Mouse (Mus musculus): ENCODE measurements around the gene Ap4s1. TPM values are rescaled to one million over a fixed set of nuclear protein-coding genes. Genes with fewer than 3 reads are reported as not detected.

The Ap4s1 gene
- total RNA-seq, 1 experiment: 11.0 TPM

GRCm38 (mm10) chr12:51734605-51735211 lies 43.9 kb downstream of the Ap4s1 start:
- TF ChIP-seq ZC3H11A (IDR thresholded peaks at IDR 0.05; ENCODE audit: borderline replicate concordance, low read depth, low read length) (no peak), HCFC1 (IDR thresholded peaks at IDR 0.05; ENCODE audit: borderline replicate concordance, insufficient read depth, low read length) (no peak), ZNF384 (IDR thresholded peaks at IDR 0.05; ENCODE audit: low read depth, low read length) (no peak), CHD2 (IDR thresholded peaks at IDR 0.05; ENCODE audit: low read depth, low read length) (no peak), MAFK (IDR thresholded peaks at IDR 0.05; ENCODE audit: insufficient read depth, low read depth, low read length) (no peak)
- DNase-seq (ENCODE audit: low read depth, low spot score): no peak
- Histone ChIP-seq H3K27ac (ENCODE audit: insufficient read depth, low read depth, low read length, poor library complexity, severe bottlenecking) (no peak overlapping the region), H3K9me3 (ENCODE audit: control insufficient read depth, insufficient read depth, low read depth, low read length) (no peaks in the 10 kb centered on the region), H3K9ac (ENCODE audit: insufficient read depth, low read depth, low read length, poor library complexity, severe bottlenecking) (no peak overlapping the region), H3K4me3 (ENCODE audit: insufficient read depth in 1 of 2, low read depth in 1 of 2, low read length in 2 of 2, poor library complexity in 1 of 2, severe bottlenecking in 1 of 2) (no peak overlapping the region), H3K4me1 (ENCODE audit: control insufficient read depth in 2 of 2, insufficient read depth in 2 of 2, low read length in 2 of 2, poor library complexity in 1 of 2) (peaks cover 8 to 10% of the 10 kb centered on the region in 2 experiments; a peak in 3 of 4 replicates), H3K36me3 (ENCODE audit: control insufficient read depth, insufficient read depth, low read length, poor library complexity, severe bottlenecking) (no peaks in the 10 kb centered on the region)
- in situ Hi-C loops (cut with MboI; ENCODE audit: low sequenced_read_pairs in 2 of 2, unreplicated experiment in 2 of 2): no loop called here

DNA sequence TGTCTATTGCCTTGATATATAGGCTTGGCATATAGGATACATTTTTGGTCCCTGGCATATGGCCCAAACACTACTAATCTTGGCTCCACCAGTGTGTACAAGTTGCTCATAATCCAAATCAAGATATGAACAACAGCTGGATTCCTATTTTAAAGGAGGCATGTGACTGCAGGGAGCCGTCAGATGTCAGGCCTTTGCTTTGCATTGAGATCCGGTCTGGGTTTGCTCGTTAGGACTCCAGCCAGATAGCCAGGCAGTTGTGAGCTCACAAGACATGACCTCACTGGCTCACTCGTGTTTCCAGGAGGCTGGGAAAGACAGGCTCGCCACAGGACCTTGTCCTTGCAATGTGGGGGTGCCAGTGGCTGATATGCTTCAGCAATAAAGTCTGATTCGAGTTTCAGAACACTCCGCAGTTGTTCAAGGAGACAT lies 45.0 kb downstream of the Ap4s1 start:
- Histone ChIP-seq H3K4me3 (ENCODE audit: insufficient read depth in 1 of 2, low read depth in 1 of 2, low read length in 2 of 2, poor library complexity in 1 of 2, severe bottlenecking in 1 of 2) (no peak overlapping the region), H3K36me3 (ENCODE audit: control insufficient read depth, insufficient read depth, low read length, poor library complexity, severe bottlenecking) (no peaks in the 10 kb centered on the region), H3K27ac (ENCODE audit: insufficient read depth, low read depth, low read length, poor library complexity, severe bottlenecking) (no peak overlapping the region), H3K4me1 (ENCODE audit: control insufficient read depth in 2 of 2, insufficient read depth in 2 of 2, low read length in 2 of 2, poor library complexity in 1 of 2) (peaks cover 8 to 10% of the 10 kb centered on the region in 2 experiments; a peak in 3 of 4 replicates), H3K9ac (ENCODE audit: insufficient read depth, low read depth, low read length, poor library complexity, severe bottlenecking) (no peak overlapping the region), H3K9me3 (ENCODE audit: control insufficient read depth, insufficient read depth, low read depth, low read length) (no peaks in the 10 kb centered on the region)
- in situ Hi-C loops (cut with MboI; ENCODE audit: low sequenced_read_pairs in 2 of 2, unreplicated experiment in 2 of 2): no loop called here
- TF ChIP-seq ZC3H11A (IDR thresholded peaks at IDR 0.05; ENCODE audit: borderline replicate concordance, low read depth, low read length) (no peak), MAFK (IDR thresholded peaks at IDR 0.05; ENCODE audit: insufficient read depth, low read depth, low read length) (no peak), CHD2 (IDR thresholded peaks at IDR 0.05; ENCODE audit: low read depth, low read length) (no peak), HCFC1 (IDR thresholded peaks at IDR 0.05; ENCODE audit: borderline replicate concordance, insufficient read depth, low read length) (no peak), ZNF384 (IDR thresholded peaks at IDR 0.05; ENCODE audit: low read depth, low read length) (no peak)
- DNase-seq (ENCODE audit: low read depth, low spot score): no peak

GRCm38 (mm10) chr12:51736381-51736780 lies 45.5 kb downstream of the Ap4s1 start:
- TF ChIP-seq HCFC1 (IDR thresholded peaks at IDR 0.05; ENCODE audit: borderline replicate concordance, insufficient read depth, low read length) (no peak), CHD2 (IDR thresholded peaks at IDR 0.05; ENCODE audit: low read depth, low read length) (no peak), ZC3H11A (IDR thresholded peaks at IDR 0.05; ENCODE audit: borderline replicate concordance, low read depth, low read length) (no peak), MAFK (IDR thresholded peaks at IDR 0.05; ENCODE audit: insufficient read depth, low read depth, low read length) (no peak), ZNF384 (IDR thresholded peaks at IDR 0.05; ENCODE audit: low read depth, low read length) (no peak)
- Histone ChIP-seq H3K9me3 (ENCODE audit: control insufficient read depth, insufficient read depth, low read depth, low read length) (no peaks in the 10 kb centered on the region), H3K4me3 (ENCODE audit: insufficient read depth in 1 of 2, low read depth in 1 of 2, low read length in 2 of 2, poor library complexity in 1 of 2, severe bottlenecking in 1 of 2) (no peak overlapping the region), H3K27ac (ENCODE audit: insufficient read depth, low read depth, low read length, poor library complexity, severe bottlenecking) (no peak overlapping the region), H3K9ac (ENCODE audit: insufficient read depth, low read depth, low read length, poor library complexity, severe bottlenecking) (no peak overlapping the region), H3K4me1 (ENCODE audit: control insufficient read depth in 2 of 2, insufficient read depth in 2 of 2, low read length in 2 of 2, poor library complexity in 1 of 2) (peaks cover 8 to 10% of the 10 kb centered on the region in 2 experiments; a peak in 3 of 4 replicates), H3K36me3 (ENCODE audit: control insufficient read depth, insufficient read depth, low read length, poor library complexity, severe bottlenecking) (no peaks in the 10 kb centered on the region)
- DNase-seq (ENCODE audit: low read depth, low spot score): no peak
- in situ Hi-C loops (cut with MboI; ENCODE audit: low sequenced_read_pairs in 2 of 2, unreplicated experiment in 2 of 2): no loop called here

DNA sequence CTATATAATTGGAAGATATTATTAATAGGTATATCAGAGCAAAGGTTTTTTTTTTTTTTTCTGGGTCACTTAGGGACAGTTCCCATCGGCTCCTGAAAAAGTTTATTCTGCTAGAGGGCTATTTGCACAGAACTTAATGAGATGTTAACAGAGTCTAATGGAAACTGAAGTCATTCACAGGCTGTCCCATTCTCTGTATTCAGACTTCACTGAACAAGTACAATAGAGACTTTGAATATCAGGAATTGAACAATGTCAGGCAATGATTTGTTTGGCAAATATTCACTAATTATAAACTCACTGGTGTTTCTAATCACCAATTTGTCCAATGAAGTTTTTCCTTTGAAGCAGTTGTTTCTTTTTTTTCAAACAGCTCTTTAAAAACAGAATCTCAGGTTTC lies 46.0 kb downstream of the Ap4s1 start:
- Histone ChIP-seq H3K27ac (ENCODE audit: insufficient read depth, low read depth, low read length, poor library complexity, severe bottlenecking) (no peak overlapping the region), H3K4me3 (ENCODE audit: insufficient read depth in 1 of 2, low read depth in 1 of 2, low read length in 2 of 2, poor library complexity in 1 of 2, severe bottlenecking in 1 of 2) (no peak overlapping the region), H3K9ac (ENCODE audit: insufficient read depth, low read depth, low read length, poor library complexity, severe bottlenecking) (no peak overlapping the region), H3K36me3 (ENCODE audit: control insufficient read depth, insufficient read depth, low read length, poor library complexity, severe bottlenecking) (no peaks in the 10 kb centered on the region), H3K9me3 (ENCODE audit: control insufficient read depth, insufficient read depth, low read depth, low read length) (no peaks in the 10 kb centered on the region), H3K4me1 (ENCODE audit: control insufficient read depth in 2 of 2, insufficient read depth in 2 of 2, low read length in 2 of 2, poor library complexity in 1 of 2) (peaks cover 8 to 10% of the 10 kb centered on the region in 2 experiments; a peak in 3 of 4 replicates)
- DNase-seq (ENCODE audit: low read depth, low spot score): no peak
- TF ChIP-seq ZC3H11A (IDR thresholded peaks at IDR 0.05; ENCODE audit: borderline replicate concordance, low read depth, low read length): no peak
- TF ChIP-seq MAFK (IDR thresholded peaks at IDR 0.05; ENCODE audit: insufficient read depth, low read depth, low read length): no peak
- TF ChIP-seq HCFC1 (IDR thresholded peaks at IDR 0.05; ENCODE audit: borderline replicate concordance, insufficient read depth, low read length): no peak
- no peak for TF ChIP-seq CHD2 (IDR thresholded peaks at IDR 0.05; ENCODE audit: low read depth, low read length)
- no peak for TF ChIP-seq ZNF384 (IDR thresholded peaks at IDR 0.05; ENCODE audit: low read depth, low read length)
- in situ Hi-C loops (cut with MboI; ENCODE audit: low sequenced_read_pairs in 2 of 2, unreplicated experiment in 2 of 2): no loop called here

Data from ES-E14 (cell line).